Mouse (Mus musculus) heart, embryonic 16.5 days (tissue): ENCODE results near the gene Gdf2. TPM values are rescaled to one million over a fixed set of nuclear protein-coding genes. Genes with fewer than 3 reads are reported as not detected.
A peak's percentile ranks its signal among the peaks of the same experiment; 100 is the strongest.

Experiments
- ATAC-seq: fragments of 200-750 bp; cut with Nextera tagmentation; replicated peaks from 2 replicates; pipeline ENCODE4 v1.8.0; 2017; ENCODE audit warnings: moderate number of reproducible peaks; ENCODE audit not compliant: insufficient read depth, low FRiP score; ENCODE audit errors: extremely low read depth
- H3K27ac ChIP-seq: fragments of 300-500 bp; sonication (generic); 2 replicates; pipeline ENCODE4 v1.5.1; 2014; ENCODE audit warnings: mild to moderate bottlenecking, low read length, control low read depth, moderate library complexity
- H3K27me3 ChIP-seq: fragments of 300-500 bp; sonication (generic); 2 replicates; pipeline ENCODE4 v1.6.1; 2014; ENCODE audit warnings: low read length, mixed read lengths; ENCODE audit not compliant: control insufficient read depth, insufficient read depth
- H3K36me3 ChIP-seq: fragments of 300-500 bp; sonication (generic); 2 replicates; pipeline ENCODE4 v1.6.1; 2014; ENCODE audit not compliant: control insufficient read depth, insufficient read depth
- H3K4me1 ChIP-seq: fragments of 300-500 bp; sonication (generic); 2 replicates; pipeline ENCODE4 v1.6.1; 2014; ENCODE audit warnings: low read length, mixed read lengths; ENCODE audit not compliant: control insufficient read depth, insufficient read depth
- H3K4me2 ChIP-seq: fragments of 300-500 bp; sonication (generic); 2 replicates; pipeline ENCODE4 v1.6.1; 2014; ENCODE audit warnings: low read depth, mild to moderate bottlenecking, control low read depth, low read length
- H3K4me3 ChIP-seq: fragments of 300-500 bp; sonication (generic); 2 replicates; pipeline ENCODE4 v1.5.1; 2014; ENCODE audit warnings: mild to moderate bottlenecking, control low read depth, low read length
- H3K9ac ChIP-seq: fragments of 300-500 bp; sonication (generic); 2 replicates; pipeline ENCODE4 v1.6.1; 2014; ENCODE audit warnings: low read length, control low read depth
- H3K9me3 ChIP-seq: fragments of 300-500 bp; sonication (generic); replicated peaks from 2 replicates; pipeline ENCODE4 v1.6.1; 2016; ENCODE audit warnings: low read length; ENCODE audit not compliant: control insufficient read depth
- WGBS: fragments of 180-500 bp; shearing (Covaris S2); extraction: QIAGEN DNeasy Blood & Tissue Kit; methylation state at CpG from one replicate; pipeline ENCODE4 v1.1.7; 2014; 5-methylcytosine and 5-hydroxymethylcytosine counted together
- polyA plus RNA-seq: library from polyadenylated mRNA; unstranded; fragments of >200 nt; fragmentation: Nextera tagmentation; extraction: Ambion mirVana; gene quantifications from 2 replicates; pipeline ENCODE4 v1.2.1, GENCODE M21; 2015

The Gdf2 gene
- polyA plus RNA-seq, 1 experiment from 2014 or later = 0.20 TPM

GRCm38 (mm10) chr14:33920727-33921559, 19.9 kb upstream of the Gdf2 start:
- H3K4me3 ChIP-seq = no peak overlapping the region
- no peaks in the 10 kb centered on the region for H3K36me3 ChIP-seq
- no peak overlapping the region for H3K9ac ChIP-seq
- H3K4me1 ChIP-seq = 0 out of 2 replicates have a peak, but pooled peaks cover 3% of the 10 kb centered on the region
- no peak overlapping the region for H3K4me2 ChIP-seq
- ATAC-seq = no peak
- no peak overlapping the region for H3K27ac ChIP-seq
- WGBS = 52% methylated on average over 14 of the region's 14 CpGs
- H3K27me3 ChIP-seq = peaks cover 49% of the 10 kb centered on the region
- H3K9me3 ChIP-seq = no peaks in the 10 kb centered on the region

- ATAC-seq = no peak
- Histone ChIP-seq H3K27me3 (peaks cover 58% of the 10 kb centered on the region), H3K4me3 (peak overlapping the region; percentile 63), H3K9me3 (no peaks in the 10 kb centered on the region), H3K9ac (no peak overlapping the region), H3K27ac (no peak overlapping the region), H3K4me2 (peak overlapping the region; percentile 98), H3K4me1 (0 out of 2 replicates have a peak, but pooled peaks cover 3% of the 10 kb centered on the region), H3K36me3 (no peaks in the 10 kb centered on the region)
- WGBS = 21% methylated on average over 8 of the region's 8 CpGs
Observed at GRCm38 (mm10) chr14:33922771-33923167, 18.1 kb upstream of the Gdf2 start.

GRCm38 (mm10) chr14:33923168-33924070, 17.4 kb upstream of the Gdf2 start, which contains the start of gene Gdf10:
Gene Gdf10 (plus strand): TSS chr14:33923587.
- H3K27me3 ChIP-seq = peaks cover 63% of the 10 kb centered on the region
- no peaks in the 10 kb centered on the region for H3K36me3 ChIP-seq
- WGBS = under 1% methylated on average over 79 of the region's 85 CpGs
- peak within 1 kb of the TSS; percentile 98 for H3K4me2 ChIP-seq
- H3K9me3 ChIP-seq = no peaks in the 10 kb centered on the region
- peak; percentile 67 for ATAC-seq
- 0 out of 2 replicates have a peak, but pooled peaks cover 3% of the 10 kb centered on the region for H3K4me1 ChIP-seq
- H3K9ac ChIP-seq = peak within 1 kb of the TSS; percentile 65
- no peak within 1 kb of the TSS for H3K27ac ChIP-seq
- peak within 1 kb of the TSS; percentile 63 for H3K4me3 ChIP-seq

- H3K4me2 ChIP-seq = no peak overlapping the region
- no peak overlapping the region for H3K9ac ChIP-seq
- no peaks in the 10 kb centered on the region for H3K4me1 ChIP-seq
- peaks cover 43% of the 10 kb centered on the region for H3K27me3 ChIP-seq
- H3K4me3 ChIP-seq = no peak overlapping the region
- no peaks in the 10 kb centered on the region for H3K36me3 ChIP-seq
- no peak for ATAC-seq
- WGBS = 31% methylated on average over 17 of the region's 17 CpGs
- no peaks in the 10 kb centered on the region for H3K9me3 ChIP-seq
- H3K27ac ChIP-seq = no peak overlapping the region
Observed at GRCm38 (mm10) chr14:33931853-33932252, 9.0 kb upstream of the Gdf2 start.

- no peaks in the 10 kb centered on the region for H3K36me3 ChIP-seq
- H3K9ac ChIP-seq = no peak overlapping the region
- peaks cover 38% of the 10 kb centered on the region for H3K27me3 ChIP-seq
- H3K27ac ChIP-seq = no peak overlapping the region
- H3K4me2 ChIP-seq = no peak overlapping the region
- no peak for ATAC-seq
- no peaks in the 10 kb centered on the region for H3K4me1 ChIP-seq
- H3K4me3 ChIP-seq = no peak overlapping the region
- no peaks in the 10 kb centered on the region for H3K9me3 ChIP-seq
- WGBS = 56% methylated on average over 10 of the region's 10 CpGs
Observed at GRCm38 (mm10) chr14:33932935-33933703, 7.7 kb upstream of the Gdf2 start.

GRCm38 (mm10) chr14:33933778-33934317, 7.0 kb upstream of the Gdf2 start:
- H3K4me2 ChIP-seq = no peak overlapping the region
- no peak overlapping the region for H3K9ac ChIP-seq
- no peaks in the 10 kb centered on the region for H3K36me3 ChIP-seq
- H3K4me3 ChIP-seq = no peak overlapping the region
- ATAC-seq = no peak
- H3K27ac ChIP-seq = no peak overlapping the region
- no peaks in the 10 kb centered on the region for H3K9me3 ChIP-seq
- 40% methylated on average over 5 of the region's 5 CpGs for WGBS
- H3K27me3 ChIP-seq = peaks cover 32% of the 10 kb centered on the region
- no peaks in the 10 kb centered on the region for H3K4me1 ChIP-seq

- 0 out of 2 replicates have a peak, but pooled peaks cover 4% of the 10 kb centered on the region for H3K27me3 ChIP-seq
- H3K4me3 ChIP-seq = peak overlapping the region; percentile 33
- H3K9ac ChIP-seq = no peak overlapping the region
- peak; percentile 30; the same call in 1 of the 2 replicates for ATAC-seq
- H3K36me3 ChIP-seq = no peaks in the 10 kb centered on the region
- 32% methylated on average over 9 of the region's 9 CpGs for WGBS
- H3K27ac ChIP-seq = no peak overlapping the region
- no peaks in the 10 kb centered on the region for H3K9me3 ChIP-seq
- no peaks in the 10 kb centered on the region for H3K4me1 ChIP-seq
- peak overlapping the region; percentile 55 for H3K4me2 ChIP-seq
Observed at GRCm38 (mm10) chr14:33939117-33939516, 1.7 kb upstream of the Gdf2 start.

- no peak overlapping the region for H3K9ac ChIP-seq
- no peaks in the 10 kb centered on the region for H3K9me3 ChIP-seq
- H3K4me2 ChIP-seq = no peak overlapping the region
- no peak overlapping the region for H3K27ac ChIP-seq
- WGBS = 67% methylated on average over 5 of the region's 5 CpGs
- no peaks in the 10 kb centered on the region for H3K36me3 ChIP-seq
- no peak for ATAC-seq
- H3K27me3 ChIP-seq = 0 out of 2 replicates have a peak, but pooled peaks cover 4% of the 10 kb centered on the region
- no peaks in the 10 kb centered on the region for H3K4me1 ChIP-seq
- no peak overlapping the region for H3K4me3 ChIP-seq
Observed at GRCm38 (mm10) chr14:33942222-33942621, 1.4 kb downstream of the Gdf2 start.
